Mouse (Mus musculus) cerebral cortex, adult 2 months (tissue): ENCODE data around the gene Mettl24.

ENCODE experiments used
- WGBS: fragments of 180-500 bp; shearing (Covaris S2); methylation state at CpG from one replicate; pipeline ENCODE4 v1.1.7; 2018; 5-methylcytosine and 5-hydroxymethylcytosine counted together

Gene Mettl24

DNA sequence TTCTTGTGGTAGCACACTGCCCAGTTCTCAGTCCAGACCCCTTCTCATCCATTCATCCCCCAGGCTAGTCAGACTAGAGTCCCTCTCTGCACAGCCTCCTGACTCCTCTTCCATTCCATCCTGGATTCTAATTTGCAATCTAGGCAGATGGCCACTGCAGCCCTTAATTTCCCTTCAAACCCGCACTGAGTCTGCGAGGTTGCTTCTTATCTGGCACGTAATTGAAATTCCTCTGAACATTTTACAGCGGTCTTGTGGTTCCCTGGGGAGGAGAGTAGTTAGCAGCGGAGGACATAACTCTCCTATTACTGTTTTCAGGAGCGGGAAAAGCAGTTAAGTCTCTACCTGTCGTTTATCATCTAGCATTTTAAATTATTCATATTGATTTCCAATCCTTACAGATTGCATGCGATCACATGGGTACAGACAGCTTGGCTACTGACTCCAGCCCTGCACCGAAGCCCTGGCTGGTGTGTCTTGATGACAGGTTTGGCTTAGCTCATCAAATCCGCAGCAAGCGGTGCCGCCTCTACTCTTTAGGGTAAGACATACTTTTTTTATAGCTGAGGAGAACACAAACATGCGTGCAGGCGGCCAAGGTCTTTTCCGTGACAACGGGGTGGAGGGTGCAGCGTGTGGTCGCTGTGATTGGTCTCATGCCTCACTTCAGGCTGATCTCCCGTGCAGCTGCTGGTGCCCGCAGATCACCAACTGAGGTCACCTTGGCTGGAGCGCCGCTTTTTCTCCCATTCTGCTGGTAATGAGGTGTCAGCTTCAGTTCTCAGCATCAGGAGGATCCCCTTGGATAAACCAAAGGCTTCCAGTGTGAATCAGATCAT, 54.4 kb downstream of the Mettl24 start:
- 45% methylated on average over 22 of the region's 22 CpGs for WGBS

DNA sequence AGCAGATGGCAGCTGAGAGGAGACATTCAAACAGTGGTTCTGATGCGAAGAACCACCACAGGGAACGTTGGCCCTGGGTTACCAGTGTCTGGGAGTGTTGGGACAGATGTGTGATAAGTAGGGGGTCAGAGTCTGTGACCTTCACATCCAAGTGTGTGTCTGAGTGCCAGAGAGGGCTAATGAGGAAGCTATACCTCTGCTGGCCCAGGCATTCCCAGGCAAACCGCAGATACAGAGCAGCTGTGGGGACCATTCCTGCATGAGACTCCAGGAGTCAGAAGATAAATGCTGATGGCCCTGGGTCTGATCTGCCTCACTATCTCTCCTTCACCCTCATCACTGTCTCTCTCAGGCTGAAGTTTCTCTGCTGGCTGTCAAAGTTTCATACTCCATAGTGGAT, 57.6 kb downstream of the Mettl24 start:
- WGBS = 85% methylated on average over 3 of the region's 3 CpGs

DNA sequence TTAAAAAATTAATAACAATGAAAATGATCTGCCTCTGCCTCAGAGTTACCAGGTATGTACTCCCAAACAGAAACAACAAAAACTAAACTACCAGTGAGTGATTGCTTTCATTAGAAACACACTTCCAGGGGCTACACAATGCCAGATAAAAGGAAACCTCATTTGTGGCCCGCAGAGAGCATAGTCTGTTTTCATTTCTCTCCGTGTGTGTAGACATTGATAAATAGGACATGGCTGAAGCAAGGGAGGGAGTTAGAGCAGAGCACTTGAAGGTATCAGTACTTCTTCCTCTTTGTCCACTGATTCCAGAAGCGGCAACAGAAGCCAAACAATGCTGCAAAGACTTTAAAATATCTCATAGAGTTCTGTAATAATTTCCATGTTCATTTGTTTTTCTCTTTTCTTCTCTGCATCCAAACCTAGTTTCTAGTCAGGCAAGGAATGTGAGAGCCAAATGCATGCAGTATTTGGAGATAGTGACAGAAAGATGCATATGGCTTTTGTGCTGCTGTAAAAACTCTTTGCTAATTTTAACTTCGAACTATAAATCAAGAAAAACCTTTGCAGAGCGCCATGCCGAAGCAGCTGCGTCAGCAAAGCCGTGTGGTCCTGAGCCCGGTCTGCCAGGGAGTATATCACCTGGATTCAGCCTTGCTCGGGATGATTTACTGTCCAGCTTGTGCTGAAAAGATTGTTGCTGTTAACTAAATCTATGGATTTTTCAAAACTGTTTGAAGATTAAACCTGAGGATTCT, 67.4 kb downstream of the Mettl24 start:
- WGBS = 43% methylated on average over 10 of the region's 10 CpGs

DNA sequence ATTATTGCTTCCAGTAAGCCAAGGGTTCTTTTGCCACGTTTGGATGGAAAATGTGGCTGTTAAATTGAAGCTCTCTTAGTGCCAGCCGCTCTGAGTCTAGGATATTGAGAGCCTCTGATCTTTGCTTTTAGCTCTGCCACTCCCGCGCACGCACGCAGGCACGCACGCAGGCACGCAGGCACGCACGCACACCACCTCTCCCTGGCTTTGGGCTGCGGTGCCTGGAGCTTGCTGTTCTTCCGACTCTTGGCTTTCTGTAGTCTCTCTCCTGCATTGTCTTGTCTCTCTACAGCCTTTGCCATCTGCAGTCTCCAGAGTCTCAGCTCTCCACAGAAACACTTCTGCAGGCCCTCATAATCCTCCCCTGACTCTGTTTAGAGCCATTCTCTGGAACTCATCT, 68.1 kb downstream of the Mettl24 start:
- 52% methylated on average over 13 of the region's 13 CpGs for WGBS

DNA sequence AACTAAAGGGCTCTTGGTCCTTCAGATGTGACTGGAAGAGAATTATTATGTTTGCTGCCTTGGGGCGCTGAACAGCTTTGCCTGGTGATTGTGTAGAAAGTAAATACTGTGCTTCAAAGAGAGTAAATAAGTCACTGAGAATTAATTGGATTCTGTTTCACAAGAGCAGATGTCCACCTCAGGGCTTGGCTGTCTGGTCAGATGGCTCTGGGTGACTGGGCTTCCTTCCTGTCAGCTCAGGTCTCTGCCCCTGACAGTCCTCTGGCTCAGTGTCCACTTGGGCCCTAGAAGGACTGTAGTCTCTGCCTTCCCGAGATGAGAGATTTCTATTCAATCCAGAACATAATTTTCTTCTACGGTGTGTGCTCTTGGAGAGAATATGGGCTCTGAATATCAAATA, 70.0 kb downstream of the Mettl24 start:
- WGBS = 61% methylated on average over 3 of the region's 3 CpGs

DNA sequence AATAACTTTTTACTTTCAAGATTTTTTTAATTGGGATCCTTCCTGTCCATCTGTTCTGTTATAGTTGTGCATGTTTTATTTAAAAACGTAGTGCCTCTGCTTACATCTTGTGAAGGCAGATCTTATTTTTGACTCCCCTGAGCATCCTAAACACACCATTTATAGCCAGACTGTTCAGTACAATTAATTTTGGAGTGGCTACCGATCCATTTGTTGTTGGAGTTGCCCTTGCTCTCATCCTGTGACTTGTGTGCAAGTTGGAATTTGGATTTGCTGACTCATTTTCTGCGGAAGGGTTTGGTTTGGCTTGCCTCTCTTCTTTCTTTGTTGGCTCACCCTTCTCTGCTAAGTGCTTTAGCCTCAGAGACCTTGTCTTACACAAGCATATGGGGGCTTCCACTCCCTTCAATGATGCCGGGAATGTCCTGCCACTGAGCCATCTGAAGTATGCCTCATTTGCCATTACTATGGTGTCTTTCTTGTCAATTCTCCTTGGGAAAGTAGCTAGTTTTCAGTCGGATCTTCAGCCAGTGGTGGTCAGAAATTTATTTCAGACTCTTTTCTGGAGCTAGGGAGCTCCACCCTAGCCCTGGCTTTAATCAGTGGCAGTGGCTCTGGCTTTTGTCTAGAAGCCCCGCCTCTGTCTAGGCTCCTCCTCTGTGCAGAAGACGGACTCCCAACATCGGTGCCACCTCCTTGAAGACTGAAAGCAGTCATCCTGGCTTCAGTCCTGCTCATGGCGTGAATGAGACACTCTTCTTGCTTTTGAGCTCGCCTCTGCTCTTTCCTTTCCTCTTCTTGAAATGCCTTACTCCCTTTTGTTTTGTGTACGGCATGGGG, 75.3 kb downstream of the Mettl24 start:
- 46% methylated on average over 11 of the region's 11 CpGs for WGBS

DNA sequence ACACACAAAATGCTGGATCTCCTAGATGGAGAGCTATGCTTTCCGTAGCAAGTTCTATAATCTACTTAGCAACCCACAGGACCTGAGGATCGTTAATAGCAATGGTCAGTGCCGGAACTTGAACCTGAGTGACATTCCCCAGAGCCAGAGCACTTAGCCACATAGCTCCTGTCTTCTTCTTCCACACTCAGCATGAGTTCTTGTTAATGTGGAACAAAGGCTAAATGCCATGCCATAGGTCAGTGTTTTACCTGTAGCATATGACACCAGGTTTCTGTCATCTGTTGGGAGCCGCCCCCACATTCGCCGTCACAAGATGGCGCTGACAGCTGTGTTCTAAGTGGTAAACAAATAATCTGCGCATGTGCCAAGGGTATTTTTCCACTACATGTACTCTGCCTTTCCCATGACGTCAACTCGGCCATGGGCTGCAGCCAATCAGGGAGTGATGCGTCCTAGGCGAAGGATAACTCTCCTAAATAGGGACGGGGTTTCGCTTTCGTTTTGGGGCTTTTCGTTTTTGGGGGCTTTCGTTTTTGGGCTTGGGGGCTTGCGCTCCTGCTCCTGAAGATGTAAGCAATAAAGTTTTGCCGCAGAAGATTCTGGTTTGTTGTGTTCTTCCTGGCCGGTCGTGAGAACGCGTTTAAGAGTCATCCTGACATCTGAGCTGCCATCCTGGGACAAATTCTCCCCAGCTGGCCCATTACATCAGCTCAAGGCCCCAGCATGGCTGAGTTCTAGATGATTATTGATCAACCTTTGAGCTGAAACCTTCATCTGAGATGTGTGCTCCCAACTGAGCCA, 76.5 kb downstream of the Mettl24 start:
- 93% methylated on average over 23 of the region's 23 CpGs for WGBS

DNA sequence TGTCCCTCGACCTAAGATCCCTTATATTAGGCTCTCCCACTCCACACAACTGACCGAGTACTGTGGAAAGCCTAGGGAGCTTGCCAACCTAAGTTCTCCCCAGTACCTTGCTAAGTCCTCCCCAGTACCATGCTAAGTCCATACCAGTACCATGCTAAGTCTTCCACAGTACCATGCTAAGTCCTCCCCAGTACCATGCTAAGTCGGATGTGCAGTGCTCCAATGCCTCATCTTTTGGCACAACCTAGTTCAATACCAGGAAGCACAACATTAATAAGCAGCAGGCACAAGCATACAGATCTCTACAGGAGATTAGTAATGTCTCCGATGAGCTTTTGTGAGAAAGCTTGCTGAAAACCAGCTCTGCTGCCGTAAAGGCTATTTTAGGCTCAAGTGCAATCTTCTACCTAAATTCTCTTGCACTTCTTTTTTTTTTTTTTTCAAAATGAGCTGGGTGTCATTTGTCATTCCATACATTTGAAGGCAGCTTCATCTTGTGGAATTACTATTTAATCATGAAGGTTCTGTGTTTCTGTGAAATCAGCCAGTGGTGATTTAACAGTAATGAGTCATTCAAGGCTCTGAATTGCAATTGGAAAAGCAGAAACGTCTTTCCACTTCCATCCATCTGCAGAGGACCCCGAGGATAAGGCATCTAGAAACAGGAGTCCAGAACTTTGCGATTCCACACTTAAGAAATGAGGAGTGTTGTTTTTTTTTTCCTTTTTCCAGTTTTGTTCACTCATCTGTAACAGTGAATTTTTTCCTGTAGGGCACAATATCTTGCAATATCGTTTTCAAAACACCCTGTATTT, 77.3 kb downstream of the Mettl24 start:
- 57% methylated on average over 9 of the region's 9 CpGs for WGBS

DNA sequence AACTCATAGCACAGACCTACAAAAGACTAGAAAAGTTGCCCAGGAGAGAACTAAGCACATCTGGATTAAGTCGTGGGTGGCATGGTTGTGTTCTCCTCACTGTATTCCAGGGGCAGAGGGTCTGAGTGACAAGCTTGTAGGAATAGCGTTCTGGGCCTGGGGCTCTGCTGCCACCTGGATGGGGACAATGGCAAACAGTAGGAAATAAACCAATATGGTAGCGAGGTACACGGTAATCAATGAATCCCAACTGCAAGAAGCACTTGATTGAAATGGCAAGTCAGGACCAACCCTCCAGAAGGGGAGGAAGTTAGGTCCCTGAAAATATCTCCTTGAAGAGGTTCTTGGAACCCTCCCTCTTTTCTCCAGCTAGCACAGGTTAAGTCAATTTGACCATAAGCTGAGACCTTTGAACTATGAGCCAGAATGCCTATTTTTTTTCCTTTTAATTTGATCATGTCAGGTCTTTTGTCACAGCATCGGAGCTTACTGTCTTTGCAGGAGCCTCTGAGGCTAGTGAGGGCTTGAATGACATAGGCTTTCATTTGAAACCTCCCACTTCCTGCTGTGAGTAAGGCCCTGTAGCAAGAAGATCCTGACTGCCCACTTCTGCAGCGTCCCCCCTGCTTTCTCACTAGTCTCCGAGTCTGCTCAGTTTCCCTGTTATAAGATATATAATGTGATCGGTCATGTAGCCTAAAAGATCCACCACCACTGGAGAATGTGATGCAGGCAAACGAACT, 78.1 kb downstream of the Mettl24 start:
- WGBS = 57% methylated on average over 9 of the region's 9 CpGs

DNA sequence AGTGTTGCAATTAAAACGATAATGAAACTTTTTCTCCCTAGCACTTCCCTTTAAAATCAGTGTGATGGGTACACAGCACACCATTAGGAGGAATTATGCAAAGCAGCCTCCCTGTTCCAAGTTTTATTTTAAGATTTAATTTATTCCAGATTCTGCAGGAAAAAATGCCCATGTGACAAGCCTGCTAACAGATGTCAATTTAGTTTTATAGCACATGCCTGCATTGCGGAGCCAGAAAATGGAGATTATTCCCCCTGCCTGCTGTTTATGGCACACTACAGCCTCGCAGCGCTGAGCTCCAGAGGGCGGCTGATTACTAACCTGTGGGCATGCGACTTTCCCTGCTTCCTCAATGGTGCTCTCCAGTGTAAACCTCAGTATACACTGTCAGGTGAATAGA, 79.5 kb downstream of the Mettl24 start:
- 42% methylated on average over 6 of the region's 6 CpGs for WGBS

DNA sequence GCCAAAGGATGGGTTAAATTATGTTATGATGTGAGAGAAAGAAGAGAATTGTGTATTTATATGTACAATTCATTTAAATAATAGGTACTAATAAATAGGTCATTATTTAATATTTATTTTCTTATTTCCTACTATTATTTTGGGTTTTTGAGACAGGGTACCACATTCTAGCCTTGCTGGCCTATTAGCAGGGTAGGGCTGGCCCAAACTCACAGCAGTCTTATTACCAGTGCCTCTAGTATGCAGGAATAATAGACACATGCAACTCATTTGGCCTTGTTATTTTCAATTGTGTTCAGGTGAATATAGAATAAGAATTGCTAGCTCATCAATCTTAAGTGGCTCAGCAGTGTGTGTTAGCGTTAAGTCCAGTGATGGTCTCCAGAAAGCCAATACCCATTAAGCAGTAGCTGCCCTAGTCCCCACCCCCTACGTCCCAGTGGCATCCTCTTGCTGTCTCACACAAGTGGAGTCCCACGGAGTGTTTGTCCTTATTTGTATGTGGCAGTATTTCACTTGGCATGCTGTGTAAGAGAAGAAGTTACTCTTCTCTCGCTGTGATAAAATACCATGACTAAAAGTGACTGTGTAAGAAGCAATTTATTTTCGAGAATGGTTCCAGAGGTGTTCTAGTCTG, 80.1 kb downstream of the Mettl24 start:
- 58% methylated on average over 5 of the region's 5 CpGs for WGBS

DNA sequence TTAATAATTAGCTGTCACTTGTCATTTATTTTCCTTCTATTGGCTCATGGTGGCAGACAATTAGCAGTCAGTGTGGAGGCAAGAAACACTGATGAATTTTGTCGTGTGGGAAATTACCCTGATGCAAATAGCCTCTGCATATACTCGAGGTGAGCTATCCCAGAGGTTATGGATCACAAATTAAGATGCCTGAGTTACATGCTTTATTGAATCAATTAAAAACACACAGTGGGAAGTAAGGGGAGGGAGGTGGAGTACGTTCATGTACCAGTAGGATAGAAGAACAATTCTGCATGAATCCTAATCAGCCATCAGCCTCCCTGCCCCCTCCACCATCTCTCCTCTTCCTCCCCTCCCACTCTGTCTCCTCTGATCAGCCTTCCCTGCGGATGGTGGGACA, 89.2 kb downstream of the Mettl24 start:
- 41% methylated on average over 4 of the region's 4 CpGs for WGBS

DNA sequence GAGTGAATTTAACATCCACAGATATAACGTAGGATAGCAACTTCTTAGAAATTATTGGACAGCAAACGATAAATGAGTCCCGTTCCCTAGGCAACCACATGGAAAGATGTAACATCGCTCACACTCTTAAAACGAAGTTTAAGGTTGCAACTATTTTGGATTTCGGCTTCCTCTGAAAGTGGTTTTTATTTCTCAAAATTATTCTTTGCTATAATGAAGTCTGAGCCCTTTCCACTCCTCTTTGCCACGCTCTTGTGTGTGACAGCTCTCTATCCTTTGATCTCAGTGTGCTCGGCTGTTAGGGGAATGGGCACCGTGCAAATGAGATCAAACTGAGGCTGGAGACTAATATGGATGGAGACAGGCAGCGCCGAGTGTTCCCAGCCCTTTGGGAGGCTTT, 92.1 kb downstream of the Mettl24 start:
- 30% methylated on average over 11 of the region's 11 CpGs for WGBS

DNA sequence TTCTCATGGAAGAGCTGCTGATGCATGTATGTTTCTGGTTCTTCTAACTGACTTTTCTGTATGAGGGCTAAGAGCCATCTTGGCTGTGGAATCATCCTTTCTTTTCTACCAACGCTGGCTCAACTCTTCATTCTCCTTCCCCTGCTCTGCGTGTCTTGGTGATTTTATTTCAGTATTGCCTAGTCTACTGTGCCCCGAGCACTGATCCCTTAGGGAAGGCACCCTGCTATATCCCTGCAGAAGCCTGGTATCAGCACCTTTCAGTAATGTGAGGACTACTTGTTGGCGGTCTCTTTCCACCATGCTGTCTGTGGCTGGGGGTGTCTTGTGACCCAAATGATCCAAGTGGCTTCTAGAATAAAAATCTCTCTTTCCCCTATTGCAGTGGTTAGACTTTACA, 92.6 kb downstream of the Mettl24 start:
- WGBS = 66% methylated on average over 4 of the region's 4 CpGs

DNA sequence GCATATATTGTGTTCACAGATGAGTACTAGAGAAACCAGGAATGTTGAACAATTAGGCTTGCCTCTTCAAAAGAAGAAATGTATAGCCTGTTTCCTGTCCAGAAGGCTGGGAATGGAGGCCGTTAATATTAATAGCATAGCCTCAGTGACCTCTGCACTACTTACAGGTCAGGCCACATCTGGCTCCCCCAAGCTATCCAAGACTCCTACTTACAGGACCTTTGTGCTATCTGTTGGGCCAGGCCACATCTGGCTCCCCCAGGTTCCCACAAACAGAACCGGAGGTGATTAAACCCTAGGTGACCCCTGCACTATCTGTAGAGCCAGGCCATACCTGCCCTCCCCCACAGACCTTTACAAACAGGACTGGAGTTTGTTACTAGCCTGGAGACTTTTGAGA, 94.1 kb downstream of the Mettl24 start:
- 82% methylated on average over 2 of the region's 2 CpGs for WGBS

DNA sequence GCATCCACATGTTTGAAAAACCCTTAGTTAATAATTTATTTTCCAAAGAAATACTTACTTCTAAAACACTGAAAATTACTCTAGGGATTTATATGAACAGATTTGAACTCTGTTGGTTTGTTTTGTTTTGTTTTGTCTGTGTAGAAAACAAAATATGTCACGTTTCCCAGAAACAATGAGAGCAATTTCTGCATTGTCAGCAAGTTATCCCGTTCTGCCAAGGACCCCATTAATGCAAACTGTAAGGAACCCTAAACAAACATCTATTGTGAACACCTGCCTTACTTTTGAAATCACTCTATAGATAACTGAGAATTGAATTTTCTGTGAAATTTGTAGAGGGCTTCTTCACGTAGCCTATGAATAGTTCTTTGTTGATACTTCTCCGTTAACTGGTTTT, 95.4 kb downstream of the Mettl24 start:
- WGBS = 65% methylated on average over 4 of the region's 4 CpGs

DNA sequence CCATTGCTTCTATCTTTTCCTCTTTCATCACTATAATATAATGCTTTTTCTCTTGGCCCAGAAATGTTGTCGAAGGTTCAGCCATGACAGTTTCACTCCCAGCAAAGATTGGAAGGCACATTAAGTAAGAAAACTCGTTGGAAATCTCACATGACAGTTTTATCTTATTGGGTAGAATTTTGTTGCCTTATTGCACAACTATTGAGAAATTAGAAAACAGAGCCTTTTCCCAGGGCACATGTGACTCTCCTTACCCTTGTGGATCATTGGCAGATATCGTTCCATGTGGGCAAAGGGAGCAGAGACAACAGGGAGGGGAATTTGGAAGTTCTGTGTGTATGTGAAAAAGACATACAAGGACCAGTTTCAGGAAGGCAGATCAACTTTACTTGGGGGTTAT, 107.3 kb downstream of the Mettl24 start:
- 69% methylated on average over 3 of the region's 3 CpGs for WGBS

DNA sequence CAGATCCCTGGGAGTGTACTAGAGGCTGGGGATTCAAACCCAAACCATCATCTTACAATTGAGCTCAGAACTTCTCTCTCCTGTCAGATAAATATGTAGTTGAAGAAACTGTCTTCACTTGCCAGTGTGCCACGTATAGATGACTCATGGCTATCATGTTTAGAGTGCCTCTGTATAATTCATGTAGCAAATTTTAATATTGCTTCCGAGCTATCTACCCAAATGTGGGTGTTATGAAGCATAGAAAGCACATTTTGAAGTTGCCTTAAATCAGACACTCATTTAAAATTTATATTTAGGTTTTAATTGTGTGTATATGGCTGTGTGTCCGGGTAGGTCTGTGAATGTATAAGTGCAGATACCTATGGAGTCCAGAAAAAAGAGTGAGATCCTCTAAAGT, 109.0 kb downstream of the Mettl24 start:
- WGBS = 43% methylated on average over 3 of the region's 3 CpGs

DNA sequence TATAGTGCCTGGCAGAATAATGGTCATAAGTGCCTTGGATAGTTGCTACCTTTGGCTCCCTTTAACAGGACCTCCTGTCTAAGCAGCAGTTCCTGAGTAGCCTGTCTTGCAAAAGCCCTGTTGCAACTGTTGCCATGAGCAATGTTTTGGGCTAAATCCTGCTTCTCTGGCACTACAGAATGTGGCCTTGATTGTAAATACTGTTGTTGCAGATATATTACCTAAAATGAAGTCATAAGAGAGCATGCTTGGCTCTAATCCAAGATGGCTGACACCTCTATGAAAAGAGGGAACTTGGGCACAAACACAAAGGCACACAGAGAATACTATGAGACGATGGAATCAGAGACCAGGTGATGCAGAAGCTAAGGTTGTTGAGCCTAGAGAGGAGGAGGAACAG, 122.1 kb downstream of the Mettl24 start:
- WGBS = 40% methylated on average over 1 of the region's 1 CpGs
